Mouse (Mus musculus) heart, adult 2 months (tissue): Measurements from ENCODE around the gene Sptbn1.

Source experiments
- CTCF ChIP-seq: fragments of 200-600 bp; IDR thresholded peaks from 2 replicates; pipeline ENCODE4 v1.8.1; 2022; ENCODE audit warnings: antibody characterized with exemption, mild to moderate bottlenecking, moderate library complexity
- EP300 ChIP-seq: fragments of 200-500 bp; IDR thresholded peaks from 2 replicates; pipeline ENCODE4 v1.6.1; 2011; ENCODE audit warnings: low read depth, low read length, control low read depth; ENCODE audit not compliant: insufficient read depth

GRCm38 (mm10) chr11:30101162-30101561 is 166.8 kb downstream of the Sptbn1 start:
- no peak for TF ChIP-seq EP300
- TF ChIP-seq CTCF, result no peak
